Mouse (Mus musculus): ENCODE results near the gene Smg6. TPM values are rescaled to one million over a fixed set of nuclear protein-coding genes. Genes with fewer than 3 reads are reported as not detected.
"Not testable (repeated sequence)": the region's sequence is repeated elsewhere in the genome, so short reads cannot be mapped to it uniquely, and the experiment has no call there.

The Smg6 gene
- polyA plus RNA-seq, 1 experiment from 2014 or later = 18.3 TPM

- WGBS = 85% methylated on average over 2 of the region's 2 CpGs
- ATAC-seq = no peak
Measured at GRCm38 (mm10) chr11:75008270-75008669, 82.6 kb downstream of the Smg6 start.

GRCm38 (mm10) chr11:75009537-75009936 is 83.9 kb downstream of the Smg6 start:
- H3K4me1 ChIP-seq = peaks cover 14% of the 10 kb centered on the region
- H3K4me3 ChIP-seq; H3K36me3 ChIP-seq (ENCODE audit: poor library complexity, severe bottlenecking); H3K4me2 ChIP-seq; H3K9me3 ChIP-seq (replicated peaks); H3K27ac ChIP-seq; H3K27me3 ChIP-seq; H3K9ac ChIP-seq; ATAC-seq: not testable (repeated sequence)
- WGBS = 92% methylated on average over 2 of the region's 2 CpGs

More at GRCm38 (mm10) chr11:75008270-75008669, 82.6 kb downstream of the Smg6 start:
- H3K4me2 ChIP-seq = no peak overlapping the region
- no peaks in the 10 kb centered on the region for H3K36me3 ChIP-seq (ENCODE audit: poor library complexity, severe bottlenecking)
- no peak overlapping the region for H3K9ac ChIP-seq
- H3K27ac ChIP-seq = no peak overlapping the region
- H3K4me3 ChIP-seq = no peak overlapping the region
- no peaks in the 10 kb centered on the region for H3K9me3 ChIP-seq (replicated peaks)
- H3K4me1 ChIP-seq = peaks cover 7% of the 10 kb centered on the region
- H3K27me3 ChIP-seq = no peaks in the 10 kb centered on the region

- peak overlapping the region; percentile 40 for H3K27ac ChIP-seq
- H3K4me2 ChIP-seq = no peak overlapping the region
- no peaks in the 10 kb centered on the region for H3K36me3 ChIP-seq (ENCODE audit: poor library complexity, severe bottlenecking)
- H3K27me3 ChIP-seq = no peaks in the 10 kb centered on the region
- 50% methylated on average over 12 of the region's 12 CpGs for WGBS
- H3K4me1 ChIP-seq = peaks cover 27% of the 10 kb centered on the region
- no peak overlapping the region for H3K9ac ChIP-seq
- H3K9me3 ChIP-seq (replicated peaks) = no peaks in the 10 kb centered on the region
- no peak overlapping the region for H3K4me3 ChIP-seq
- ATAC-seq = peak; percentile 59; the same call in 1 of the 2 replicates
Measured at GRCm38 (mm10) chr11:75012997-75013694, 87.5 kb downstream of the Smg6 start.

GRCm38 (mm10) chr11:75013764-75014695 is 88.4 kb downstream of the Smg6 start:
- Histone ChIP-seq H3K4me1 (peaks cover 27% of the 10 kb centered on the region), H3K4me3 (no peak overlapping the region), H3K4me2 (no peak overlapping the region), H3K27me3 (no peaks in the 10 kb centered on the region), H3K9ac (no peak overlapping the region), H3K27ac (no peak overlapping the region), H3K9me3 (replicated peaks) (no peaks in the 10 kb centered on the region), H3K36me3 (ENCODE audit: poor library complexity, severe bottlenecking) (no peaks in the 10 kb centered on the region)
- no peak for ATAC-seq
- WGBS = 81% methylated on average over 12 of the region's 12 CpGs

- WGBS = 26% methylated on average over 4 of the region's 4 CpGs
- Histone ChIP-seq H3K9me3 (replicated peaks) (no peaks in the 10 kb centered on the region), H3K27me3 (no peaks in the 10 kb centered on the region), H3K4me1 (peaks cover 27% of the 10 kb centered on the region), H3K4me3 (no peak overlapping the region), H3K36me3 (ENCODE audit: poor library complexity, severe bottlenecking) (no peaks in the 10 kb centered on the region), H3K27ac (peak overlapping the region; percentile 15; the same call in 1 of the 2 replicates), H3K9ac (no peak overlapping the region), H3K4me2 (no peak overlapping the region)
- no peak for ATAC-seq
Measured at GRCm38 (mm10) chr11:75014816-75015215, 89.2 kb downstream of the Smg6 start.

- Histone ChIP-seq H3K4me2 (no peak overlapping the region), H3K36me3 (ENCODE audit: poor library complexity, severe bottlenecking) (no peaks in the 10 kb centered on the region), H3K27ac (peak overlapping the region; percentile 40; the same call in 1 of the 2 replicates), H3K9me3 (replicated peaks) (no peaks in the 10 kb centered on the region), H3K4me3 (no peak overlapping the region), H3K9ac (peak overlapping the region; percentile 18; the same call in 1 of the 2 replicates), H3K4me1 (peaks cover 27% of the 10 kb centered on the region), H3K27me3 (no peaks in the 10 kb centered on the region)
- ATAC-seq = no peak
- 58% methylated on average over 7 of the region's 7 CpGs for WGBS
Measured at GRCm38 (mm10) chr11:75015453-75015871, 89.8 kb downstream of the Smg6 start.

GRCm38 (mm10) chr11:75016309-75016860 is 90.8 kb downstream of the Smg6 start:
- no peak overlapping the region for H3K4me3 ChIP-seq
- H3K27me3 ChIP-seq = no peaks in the 10 kb centered on the region
- H3K9me3 ChIP-seq (replicated peaks) = no peaks in the 10 kb centered on the region
- no peak overlapping the region for H3K9ac ChIP-seq
- no peak overlapping the region for H3K27ac ChIP-seq
- no peak for ATAC-seq
- H3K4me1 ChIP-seq = peaks cover 27% of the 10 kb centered on the region
- H3K36me3 ChIP-seq (ENCODE audit: poor library complexity, severe bottlenecking) = no peaks in the 10 kb centered on the region
- 91% methylated on average over 5 of the region's 5 CpGs for WGBS
- no peak overlapping the region for H3K4me2 ChIP-seq

- no peak overlapping the region for H3K27ac ChIP-seq
- no peaks in the 10 kb centered on the region for H3K27me3 ChIP-seq
- H3K36me3 ChIP-seq (ENCODE audit: poor library complexity, severe bottlenecking) = no peaks in the 10 kb centered on the region
- H3K4me1 ChIP-seq = peaks cover 25% of the 10 kb centered on the region
- H3K9me3 ChIP-seq (replicated peaks) = no peaks in the 10 kb centered on the region
- no peak overlapping the region for H3K4me2 ChIP-seq
- ATAC-seq = no peak
- WGBS = 81% methylated on average over 2 of the region's 2 CpGs
- H3K4me3 ChIP-seq = no peak overlapping the region
- no peak overlapping the region for H3K9ac ChIP-seq
Measured at GRCm38 (mm10) chr11:75017831-75018230, 92.2 kb downstream of the Smg6 start.

GRCm38 (mm10) chr11:75026977-75027376 is 101.4 kb downstream of the Smg6 start:
- H3K4me1 ChIP-seq = peaks cover 11% of the 10 kb centered on the region
- no peak overlapping the region for H3K27ac ChIP-seq
- no peak for ATAC-seq
- H3K4me3 ChIP-seq = no peak overlapping the region
- no peaks in the 10 kb centered on the region for H3K36me3 ChIP-seq (ENCODE audit: poor library complexity, severe bottlenecking)
- H3K4me2 ChIP-seq = no peak overlapping the region
- H3K9me3 ChIP-seq (replicated peaks) = no peaks in the 10 kb centered on the region
- H3K9ac ChIP-seq = no peak overlapping the region
- no peaks in the 10 kb centered on the region for H3K27me3 ChIP-seq
- WGBS = 84% methylated on average over 3 of the region's 3 CpGs

GRCm38 (mm10) chr11:75027616-75028015 is 102.0 kb downstream of the Smg6 start:
- 70% methylated on average over 2 of the region's 2 CpGs for WGBS
- peaks cover 11% of the 10 kb centered on the region for H3K4me1 ChIP-seq
- H3K9me3 ChIP-seq (replicated peaks) = no peaks in the 10 kb centered on the region
- no peaks in the 10 kb centered on the region for H3K36me3 ChIP-seq (ENCODE audit: poor library complexity, severe bottlenecking)
- no peak overlapping the region for H3K27ac ChIP-seq
- H3K27me3 ChIP-seq = no peaks in the 10 kb centered on the region
- no peak overlapping the region for H3K4me2 ChIP-seq
- H3K4me3 ChIP-seq = no peak overlapping the region
- H3K9ac ChIP-seq = no peak overlapping the region
- no peak for ATAC-seq

- H3K9ac ChIP-seq = no peak overlapping the region
- no peaks in the 10 kb centered on the region for H3K27me3 ChIP-seq
- peaks cover 14% of the 10 kb centered on the region for H3K4me1 ChIP-seq
- H3K4me3 ChIP-seq = no peak overlapping the region
- H3K27ac ChIP-seq = no peak overlapping the region
- no peak for ATAC-seq
- no peaks in the 10 kb centered on the region for H3K36me3 ChIP-seq (ENCODE audit: poor library complexity, severe bottlenecking)
- WGBS = 42% methylated on average over 2 of the region's 2 CpGs
- H3K4me2 ChIP-seq = no peak overlapping the region
- H3K9me3 ChIP-seq (replicated peaks) = no peaks in the 10 kb centered on the region
Measured at GRCm38 (mm10) chr11:75031251-75031650, 105.6 kb downstream of the Smg6 start.

GRCm38 (mm10) chr11:75032946-75033345 is 107.3 kb downstream of the Smg6 start:
- H3K9me3 ChIP-seq (replicated peaks) = no peaks in the 10 kb centered on the region
- H3K27ac ChIP-seq = no peak overlapping the region
- H3K9ac ChIP-seq = no peak overlapping the region

More at GRCm38 (mm10) chr11:75032946-75033345, 107.3 kb downstream of the Smg6 start:
- 83% methylated on average over 2 of the region's 2 CpGs for WGBS
- no peak for ATAC-seq
- Histone ChIP-seq H3K36me3 (ENCODE audit: poor library complexity, severe bottlenecking) (no peaks in the 10 kb centered on the region), H3K4me2 (no peak overlapping the region), H3K4me3 (no peak overlapping the region), H3K27me3 (no peaks in the 10 kb centered on the region), H3K4me1 (peaks cover 14% of the 10 kb centered on the region)

All from forebrain, embryonic 13.5 days (tissue).